In the genomic region with DNA sequence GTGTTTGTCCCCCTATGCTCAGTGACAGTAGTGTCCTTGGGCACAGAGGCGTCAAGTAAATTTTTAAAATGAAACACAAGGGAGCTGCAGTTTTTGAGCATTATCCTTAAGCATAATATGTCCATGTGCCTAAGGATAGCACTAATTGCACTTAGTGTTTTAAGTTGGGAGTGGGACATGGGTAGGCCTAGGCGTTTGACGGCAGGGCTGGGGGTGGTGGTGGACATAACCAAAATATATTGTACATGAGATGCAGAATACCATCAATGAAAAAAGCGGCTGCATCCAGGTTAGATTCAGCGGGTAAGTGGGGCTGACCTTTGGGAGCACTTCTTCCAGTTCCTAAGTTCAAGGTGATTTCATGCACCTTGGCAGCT, we compare ENCODE assay signal across 8 mouse cellular contexts. TPM values are rescaled to one million over a fixed set of nuclear protein-coding genes. Genes with fewer than 3 reads are reported as not detected.
A peak's percentile ranks its signal among the peaks of the same experiment; 100 is the strongest.
DNase-seq lines count a peak whose midpoint lies in the region; ATAC-seq and TF ChIP-seq lines count a peak whose summit lies in the region.

No protein-coding gene starts in this region.

- no peaks in the 10 kb centered on the region for H3K27me3 ChIP-seq in heart, embryonic 13.5 days (replicated peaks)
- no peaks in the 10 kb centered on the region for H3K27me3 ChIP-seq in CH12.LX (replicated peaks)
- H3K27me3 ChIP-seq in forebrain, embryonic 12.5 days, result no peaks in the 10 kb centered on the region
- no peaks in the 10 kb centered on the region for H3K27me3 ChIP-seq in liver, embryonic 15.5 days

- ATAC-seq in heart, embryonic 13.5 days (ENCODE audit: extremely low read depth, insufficient number of reproducible peaks, low FRiP score, low TSS enrichment), result no peak
- no peak; the same call in 1 of the 2 replicates for ATAC-seq in forebrain, embryonic 12.5 days (ENCODE audit: low FRiP score)
- 0 out of 2 replicates have a peak, but pooled peaks have one; percentile 0 for ATAC-seq in liver, embryonic 15.5 days (ENCODE audit: insufficient read depth)

- peak overlapping the region; percentile 90 for H3K9ac ChIP-seq in heart, embryonic 13.5 days
- peak overlapping the region; percentile 95 for H3K9ac ChIP-seq in CH12.LX (ENCODE audit: insufficient read depth, low read depth)
- peak overlapping the region; percentile 71 for H3K9ac ChIP-seq in forebrain, embryonic 12.5 days
- peak overlapping the region; percentile 69 for H3K9ac ChIP-seq in liver, embryonic 15.5 days

- intact Hi-C loops in heart, postnatal 14 days (cut with DNase I), result loop anchor here (10.0 kb wide), 1 partner anchor 733 kb away; no protein-coding TSS in a partner anchor

- peaks cover 31% of the 10 kb centered on the region for H3K4me1 ChIP-seq in heart, embryonic 13.5 days
- peaks cover 7 to 44% of the 10 kb centered on the region in 2 experiments for H3K4me1 ChIP-seq in CH12.LX (ENCODE audit: control insufficient read depth in 1 of 2, insufficient read depth in 2 of 2)
- H3K4me1 ChIP-seq in forebrain, embryonic 12.5 days, result peaks cover 23% of the 10 kb centered on the region
- peaks cover 49% of the 10 kb centered on the region for H3K4me1 ChIP-seq in liver, embryonic 15.5 days (replicated peaks)

- no peak for DNase-seq in heart, postnatal 14 days
- DNase-seq in CH12.LX (ENCODE audit: extremely low read depth), result no peak
- DNase-seq in urinary bladder, postnatal 25 days (ENCODE audit: low spot score), result no peak
- DNase-seq in spleen, postnatal 36 days (ENCODE audit: low spot score in 2 of 2), result no peak
- no peak for DNase-seq in ovary, postnatal 36 days (ENCODE audit: low spot score)

- H3K36me3 ChIP-seq in heart, embryonic 13.5 days, result peaks cover 37% of the 10 kb centered on the region
- peaks cover 15 to 41% of the 10 kb centered on the region in 2 experiments for H3K36me3 ChIP-seq in CH12.LX (replicated peaks in 1 of 2; ENCODE audit: control insufficient read depth in 1 of 2, insufficient read depth in 1 of 2, low read length in 1 of 2)
- H3K36me3 ChIP-seq in forebrain, embryonic 12.5 days (replicated peaks), result peaks cover 18% of the 10 kb centered on the region
- peaks cover 28% of the 10 kb centered on the region for H3K36me3 ChIP-seq in liver, embryonic 15.5 days (replicated peaks)

- TF ChIP-seq RAD21 in CH12.LX (IDR thresholded peaks at IDR 0.05; ENCODE audit: low read depth, low read length), result no peak

- in situ Hi-C loops in CH12.LX (cut with MboI; ENCODE audit: low pct_ligation_motif_present, low pct_unique_long_range_greater_than_20kb, low sequenced_read_pairs), result no loop called here

- peak overlapping the region; percentile 80 for H3K27ac ChIP-seq in heart, embryonic 13.5 days (replicated peaks)
- H3K27ac ChIP-seq in CH12.LX (ENCODE audit: insufficient read depth, low read depth), result peak overlapping the region; percentile 7; the same call in 1 of the 2 replicates
- H3K27ac ChIP-seq in forebrain, embryonic 12.5 days, result 0 out of 2 replicates have a peak overlapping the region, but pooled peaks have one; percentile 43
- H3K27ac ChIP-seq in liver, embryonic 15.5 days (replicated peaks), result peak overlapping the region; percentile 90

- no peaks in the 10 kb centered on the region for H3K9me3 ChIP-seq in heart, embryonic 13.5 days
- no peaks in the 10 kb centered on the region for H3K9me3 ChIP-seq in CH12.LX (replicated peaks; ENCODE audit: low read length)
- H3K9me3 ChIP-seq in forebrain, embryonic 12.5 days, result no peaks in the 10 kb centered on the region
- H3K9me3 ChIP-seq in liver, embryonic 15.5 days (replicated peaks), result no peaks in the 10 kb centered on the region

- H3K4me3 ChIP-seq in heart, embryonic 13.5 days, result peak overlapping the region; percentile 84
- peak overlapping the region; percentile 72 to 82 (median 77) for H3K4me3 ChIP-seq in CH12.LX (replicated peaks in 1 of 3; ENCODE audit: low read depth in 2 of 3, low read length in 2 of 3, poor library complexity in 1 of 3)
- peak overlapping the region; percentile 65 for H3K4me3 ChIP-seq in forebrain, embryonic 12.5 days (replicated peaks)
- H3K4me3 ChIP-seq in liver, embryonic 15.5 days (replicated peaks), result peak overlapping the region; percentile 85

- WGBS in heart, embryonic 13.5 days, result 11% methylated on average over 5 of the region's 5 CpGs
- 10% methylated on average over 5 of the region's 5 CpGs for WGBS in forebrain, embryonic 12.5 days
- 7% methylated on average over 5 of the region's 5 CpGs for WGBS in liver, embryonic 15.5 days (ENCODE audit: insufficient replicate concordance)

- no peak for TF ChIP-seq EP300 in CH12.LX (IDR thresholded peaks at IDR 0.05; ENCODE audit: low read length)

- dilution Hi-C loops in CH12.LX (cut with MboI; ENCODE audit: extremely low pct_ligation_motif_present, extremely low pct_unique_long_range_greater_than_20kb, low sequenced_read_pairs), result no loop called here

- no peak for TF ChIP-seq CTCF in CH12.LX (conservative IDR thresholded peaks at IDR 0.05 in 1 of 2, IDR thresholded peaks at IDR 0.05 in 1 of 2; ENCODE audit: low read depth in 2 of 2, low read length in 2 of 2)

- peak overlapping the region; percentile 81 for H3K4me2 ChIP-seq in heart, embryonic 13.5 days
- H3K4me2 ChIP-seq in CH12.LX (ENCODE audit: insufficient read depth, low read depth, poor library complexity, severe bottlenecking), result peak overlapping the region; percentile 72
- peak overlapping the region; percentile 58 for H3K4me2 ChIP-seq in forebrain, embryonic 12.5 days
- H3K4me2 ChIP-seq in liver, embryonic 15.5 days, result peak overlapping the region; percentile 90

- TF ChIP-seq POLR2A in CH12.LX (IDR thresholded peaks at IDR 0.05; ENCODE audit: low read depth, low read length), result no peak

- H3K79me2 ChIP-seq in CH12.LX (replicated peaks; ENCODE audit: control insufficient read depth, extremely low read depth, insufficient read depth, poor library complexity, severe bottlenecking), result peaks cover 31% of the 10 kb centered on the region

TF ChIP-seq in CH12.LX, 34 proteins besides CTCF, POLR2A, EP300 and RAD21:
- TF ChIP-seq UBTF (IDR thresholded peaks at IDR 0.05; ENCODE audit: low read depth, low read length), result no peak
- no peak for TF ChIP-seq MAFK (IDR thresholded peaks at IDR 0.05; ENCODE audit: insufficient replicate concordance, low read length)

RNA-seq across cellular contexts. Expression of a gene that starts 0.5 kb away (rescaled TPM):
- 70.5 and 84.8 TPM in 2 replicates for polyA plus RNA-seq in heart, embryonic 13.5 days (2015; fragmentation: Nextera tagmentation; extraction: Ambion mirVana)
- total RNA-seq in heart, postnatal 14 days (2021), result 10 to 100 TPM; 49.3 to 50.9 TPM
- total RNA-seq in CH12.LX (2012; rRNA removed) (29.1 and 29.5 TPM in 2 replicates), CH12.LX (2014; rRNA removed) (44.4 and 44.8 TPM in 2 replicates)
- polyA plus RNA-seq in CH12.LX (2012; ENCODE audit: insufficient read length, low read depth), result 37.6 and 43.6 TPM in 2 replicates
- 48.7 and 53.3 TPM in 2 replicates for polyA plus RNA-seq in forebrain, embryonic 12.5 days (2016; fragmentation: Nextera tagmentation; extraction: Ambion mirVana)
- 17.2 and 19.0 TPM in 2 replicates for polyA plus RNA-seq in liver, embryonic 15.5 days (2015; fragmentation: Nextera tagmentation; extraction: Ambion mirVana)

RNA-seq across cellular contexts. Expression of a gene that starts 0.5 kb away (rescaled TPM):
- polyA plus RNA-seq in heart, embryonic 13.5 days (2015; fragmentation: Nextera tagmentation; extraction: Ambion mirVana), result 15.2 and 15.7 TPM in 2 replicates
- 1 to 10 TPM; 7.1 TPM for total RNA-seq in heart, postnatal 14 days (2021)
- total RNA-seq in CH12.LX (2012; rRNA removed) (20.7 and 23.7 TPM in 2 replicates), CH12.LX (2014; rRNA removed) (45.1 and 50.2 TPM in 2 replicates)
- polyA plus RNA-seq in CH12.LX (2012; ENCODE audit: insufficient read length, low read depth), result 28.2 and 32.1 TPM in 2 replicates
- 23.1 and 24.3 TPM in 2 replicates for polyA plus RNA-seq in forebrain, embryonic 12.5 days (2016; fragmentation: Nextera tagmentation; extraction: Ambion mirVana)
- polyA plus RNA-seq in liver, embryonic 15.5 days (2015; fragmentation: Nextera tagmentation; extraction: Ambion mirVana), result 12.5 and 12.6 TPM in 2 replicates

RNA-seq across cellular contexts. Expression of a gene that starts 43.8 kb away (rescaled TPM):
- polyA plus RNA-seq in heart, embryonic 13.5 days (2015; fragmentation: Nextera tagmentation; extraction: Ambion mirVana), result 10.2 and 10.5 TPM in 2 replicates
- 1 to 10 TPM; 6.6 to 7.7 TPM for total RNA-seq in heart, postnatal 14 days (2021)
- total RNA-seq in CH12.LX (2012; rRNA removed) (6.1 and 8.4 TPM in 2 replicates), CH12.LX (2014; rRNA removed) (11.4 and 12.4 TPM in 2 replicates)
- polyA plus RNA-seq in CH12.LX (2012; ENCODE audit: insufficient read length, low read depth), result 8.9 and 11.1 TPM in 2 replicates
- 21.2 and 22.2 TPM in 2 replicates for polyA plus RNA-seq in forebrain, embryonic 12.5 days (2016; fragmentation: Nextera tagmentation; extraction: Ambion mirVana)
- 3.8 and 4.0 TPM in 2 replicates for polyA plus RNA-seq in liver, embryonic 15.5 days (2015; fragmentation: Nextera tagmentation; extraction: Ambion mirVana)

RNA-seq across cellular contexts. Expression of a gene that starts 50.6 kb away (rescaled TPM):
- polyA plus RNA-seq in heart, embryonic 13.5 days (2015; fragmentation: Nextera tagmentation; extraction: Ambion mirVana), result not detected in 2 replicates
- under 1 TPM; 0.20 to 0.96 TPM for total RNA-seq in heart, postnatal 14 days (2021)
- total RNA-seq in CH12.LX (2012; rRNA removed), result not detected in 2 replicates
- total RNA-seq in CH12.LX (2014; rRNA removed), result not detected in 2 replicates
- polyA plus RNA-seq in CH12.LX (2012; ENCODE audit: insufficient read length, low read depth), result not detected in 2 replicates
- polyA plus RNA-seq in forebrain, embryonic 12.5 days (2016; fragmentation: Nextera tagmentation; extraction: Ambion mirVana), result 0.10 TPM in 1 of 2 replicates, not detected in the other
- polyA plus RNA-seq in liver, embryonic 15.5 days (2015; fragmentation: Nextera tagmentation; extraction: Ambion mirVana), result not detected in 2 replicates

Comparison
In these comparisons a context has a peak if more than half of its experiments do, and no peak if none do; other contexts are left out.
1. H3K27ac ChIP-seq: peak in every context shown above with its lines; median percentile 90 in liver, embryonic 15.5 days; 80 in heart, embryonic 13.5 days; 43 in forebrain, embryonic 12.5 days; 7 in CH12.LX.